Mouse (Mus musculus) embryonic facial prominence, embryonic 14.5 days (tissue): Measurements from ENCODE around the gene D10Wsu102e. TPM values are rescaled to one million over a fixed set of nuclear protein-coding genes. Genes with fewer than 3 reads are reported as not detected.

Experiments
- ATAC-seq: fragments of 200-750 bp; cut with Nextera tagmentation; 2 replicates; pipeline ENCODE4 v1.8.0; 2017; ENCODE audit warnings: low read depth, moderate number of reproducible peaks, moderate TSS enrichment
- DNase-seq: peaks from one replicate; pipeline ENCODE4 v3.0.0-alpha.2; 2015; ENCODE audit warnings: low spot score
- H3K27ac ChIP-seq: fragments of 300-500 bp; sonication (generic); replicated peaks from 2 replicates; pipeline ENCODE4 v1.5.1; 2014; ENCODE audit warnings: low read depth, mild to moderate bottlenecking, low read length, moderate library complexity
- H3K27me3 ChIP-seq: fragments of 300-500 bp; sonication (generic); replicated peaks from 2 replicates; pipeline ENCODE4 v1.6.1; 2014; ENCODE audit warnings: low read length; ENCODE audit not compliant: control insufficient read depth, insufficient read depth
- H3K36me3 ChIP-seq: fragments of 300-500 bp; sonication (generic); 2 replicates; pipeline ENCODE4 v1.6.1; 2014; ENCODE audit warnings: low read length, mixed read lengths; ENCODE audit not compliant: control insufficient read depth, insufficient read depth
- H3K4me1 ChIP-seq: fragments of 300-500 bp; sonication (generic); 2 replicates; pipeline ENCODE4 v1.6.1; 2014; ENCODE audit warnings: antibody characterized with exemption, low read length; ENCODE audit not compliant: control insufficient read depth, insufficient read depth
- H3K4me2 ChIP-seq: fragments of 300-500 bp; sonication (generic); 2 replicates; pipeline ENCODE4 v1.6.1; 2014; ENCODE audit warnings: low read depth, mild to moderate bottlenecking, low read length, moderate library complexity, mixed read lengths
- H3K4me3 ChIP-seq: fragments of 300-500 bp; sonication (generic); 2 replicates; pipeline ENCODE4 v1.5.1; 2014; ENCODE audit warnings: low read depth, mild to moderate bottlenecking, low read length
- H3K9ac ChIP-seq: fragments of 300-500 bp; sonication (generic); 2 replicates; pipeline ENCODE4 v1.6.1; 2014; ENCODE audit warnings: low read depth, mild to moderate bottlenecking, low read length, moderate library complexity, mixed read lengths
- H3K9me3 ChIP-seq: fragments of 300-500 bp; sonication (generic); 2 replicates; pipeline ENCODE4 v1.6.1; 2016; ENCODE audit warnings: low read length; ENCODE audit not compliant: control insufficient read depth
- WGBS: fragments of 180-500 bp; shearing (Covaris S2); extraction: QIAGEN DNeasy Blood & Tissue Kit; methylation state at CpG from one replicate; pipeline ENCODE4 v1.1.7; 2014; 5-methylcytosine and 5-hydroxymethylcytosine counted together
- polyA plus RNA-seq: library from polyadenylated mRNA; unstranded; fragments of >200 nt; fragmentation: Nextera tagmentation; extraction: Ambion mirVana; gene quantifications from 2 replicates; pipeline ENCODE4 v1.2.1, GENCODE M21; 2014

D10Wsu102e gene
- 0.60 and 0.63 TPM in 2 replicates for polyA plus RNA-seq

- H3K27me3 ChIP-seq = no peaks in the 10 kb centered on the region
- DNase-seq (peak; percentile 99), ATAC-seq (peak; percentile 98)
- peaks cover 23% of the 10 kb centered on the region; the same call in 1 of the 2 replicates for H3K36me3 ChIP-seq
- peak within 1 kb of the TSS; percentile 85 for H3K9ac ChIP-seq
- peak within 1 kb of the TSS; percentile 88 for H3K4me3 ChIP-seq
- no peaks in the 10 kb centered on the region for H3K9me3 ChIP-seq
- under 1% methylated on average over 30 of the region's 30 CpGs for WGBS
- peak within 1 kb of the TSS; percentile 73 for H3K4me2 ChIP-seq
- H3K4me1 ChIP-seq = peaks cover 11% of the 10 kb centered on the region
- H3K27ac ChIP-seq = peak within 1 kb of the TSS; percentile 80
Observed at GRCm38 (mm10) chr10:83359956-83360355, at the start of gene D10Wsu102e. TSS of gene D10Wsu102e (plus strand) at chr10:83360221.

GRCm38 (mm10) chr10:83310356-83310755 is 49.7 kb upstream of the D10Wsu102e start:
- ATAC-seq (no peak), DNase-seq (no peak)
- Histone ChIP-seq H3K4me1 (no peaks in the 10 kb centered on the region), H3K9me3 (peaks cover 4% of the 10 kb centered on the region; the same call in 1 of the 2 replicates), H3K4me3 (no peak overlapping the region), H3K4me2 (no peak overlapping the region), H3K27ac (no peak overlapping the region), H3K36me3 (no peaks in the 10 kb centered on the region), H3K9ac (no peak overlapping the region), H3K27me3 (no peaks in the 10 kb centered on the region)
- WGBS = 73% methylated on average over 7 of the region's 7 CpGs

- Histone ChIP-seq H3K27ac (no peak overlapping the region), H3K4me3 (no peak overlapping the region), H3K36me3 (no peaks in the 10 kb centered on the region), H3K4me1 (no peaks in the 10 kb centered on the region), H3K9me3 (peaks cover 4% of the 10 kb centered on the region; the same call in 1 of the 2 replicates), H3K4me2 (no peak overlapping the region), H3K9ac (no peak overlapping the region), H3K27me3 (no peaks in the 10 kb centered on the region)
- ATAC-seq (no peak), DNase-seq (no peak)
- 83% methylated on average over 5 of the region's 5 CpGs for WGBS
Observed at GRCm38 (mm10) chr10:83313033-83313432, 47.0 kb upstream of the D10Wsu102e start.

- DNase-seq = no peak
- no peak overlapping the region for H3K9ac ChIP-seq
- no peaks in the 10 kb centered on the region for H3K36me3 ChIP-seq
- H3K4me2 ChIP-seq = no peak overlapping the region
- WGBS = 70% methylated on average over 6 of the region's 6 CpGs
- no peaks in the 10 kb centered on the region for H3K27me3 ChIP-seq
- no peak for ATAC-seq
- H3K4me1 ChIP-seq = no peaks in the 10 kb centered on the region; the same call in 1 of the 2 replicates
- H3K9me3 ChIP-seq = no peaks in the 10 kb centered on the region
- H3K27ac ChIP-seq = no peak overlapping the region
- H3K4me3 ChIP-seq = no peak overlapping the region
Observed at GRCm38 (mm10) chr10:83320396-83320795, 39.6 kb upstream of the D10Wsu102e start.

- DNase-seq (no peak), ATAC-seq (no peak)
- Histone ChIP-seq H3K4me2 (no peak overlapping the region), H3K4me3 (no peak overlapping the region), H3K27me3 (no peaks in the 10 kb centered on the region), H3K9me3 (no peaks in the 10 kb centered on the region), H3K4me1 (no peaks in the 10 kb centered on the region; the same call in 1 of the 2 replicates), H3K27ac (no peak overlapping the region), H3K36me3 (no peaks in the 10 kb centered on the region), H3K9ac (no peak overlapping the region)
- WGBS = 88% methylated on average over 7 of the region's 7 CpGs
Observed at GRCm38 (mm10) chr10:83320870-83321269, 39.2 kb upstream of the D10Wsu102e start.

- no peak for ATAC-seq
- 46% methylated on average over 6 of the region's 6 CpGs for WGBS
- H3K9me3 ChIP-seq = no peaks in the 10 kb centered on the region
- H3K4me1 ChIP-seq = no peaks in the 10 kb centered on the region; the same call in 1 of the 2 replicates
- no peak for DNase-seq
- H3K27me3 ChIP-seq = no peaks in the 10 kb centered on the region
- H3K4me3 ChIP-seq = no peak overlapping the region
- H3K4me2 ChIP-seq = no peak overlapping the region
- H3K36me3 ChIP-seq = no peaks in the 10 kb centered on the region
- H3K27ac ChIP-seq = no peak overlapping the region
- no peak overlapping the region for H3K9ac ChIP-seq
Observed at GRCm38 (mm10) chr10:83321528-83321927, 38.5 kb upstream of the D10Wsu102e start.

- Histone ChIP-seq H3K9ac (no peak overlapping the region), H3K9me3 (no peaks in the 10 kb centered on the region), H3K4me3 (no peak overlapping the region), H3K27me3 (no peaks in the 10 kb centered on the region), H3K4me2 (no peak overlapping the region), H3K27ac (no peak overlapping the region), H3K4me1 (no peaks in the 10 kb centered on the region; the same call in 1 of the 2 replicates), H3K36me3 (no peaks in the 10 kb centered on the region)
- 48% methylated on average over 7 of the region's 7 CpGs for WGBS
- no peak for ATAC-seq
- no peak for DNase-seq
Observed at GRCm38 (mm10) chr10:83322551-83323100, 37.4 kb upstream of the D10Wsu102e start.

GRCm38 (mm10) chr10:83324871-83325270 is 35.1 kb upstream of the D10Wsu102e start:
- 78% methylated on average over 3 of the region's 3 CpGs for WGBS
- H3K27ac ChIP-seq = no peak overlapping the region
- H3K4me2 ChIP-seq = no peak overlapping the region
- H3K4me3 ChIP-seq = no peak overlapping the region
- H3K9me3 ChIP-seq = no peaks in the 10 kb centered on the region
- no peak overlapping the region for H3K9ac ChIP-seq
- H3K36me3 ChIP-seq = no peaks in the 10 kb centered on the region
- H3K4me1 ChIP-seq = no peaks in the 10 kb centered on the region; the same call in 1 of the 2 replicates
- no peaks in the 10 kb centered on the region for H3K27me3 ChIP-seq
- DNase-seq = no peak
- ATAC-seq = no peak

GRCm38 (mm10) chr10:83325903-83326302 is 34.1 kb upstream of the D10Wsu102e start:
- ATAC-seq (no peak), DNase-seq (no peak)
- Histone ChIP-seq H3K9me3 (no peaks in the 10 kb centered on the region), H3K36me3 (no peaks in the 10 kb centered on the region), H3K4me2 (no peak overlapping the region), H3K27me3 (no peaks in the 10 kb centered on the region), H3K4me1 (no peaks in the 10 kb centered on the region; the same call in 1 of the 2 replicates), H3K4me3 (no peak overlapping the region), H3K27ac (no peak overlapping the region), H3K9ac (no peak overlapping the region)
- 87% methylated on average over 1 of the region's 1 CpGs for WGBS
